Mouse (Mus musculus): ENCODE measurements around the gene Elf3. TPM values are rescaled to one million over a fixed set of nuclear protein-coding genes. Genes with fewer than 3 reads are reported as not detected.
"Not testable (repeated sequence)": the region's sequence is repeated elsewhere in the genome, so short reads cannot be mapped to it uniquely, and the experiment has no call there.

Elf3 gene
- total RNA-seq, 2 experiments from 2014 or later = 0.24 TPM; not detected in 1

GRCm38 (mm10) chr1:135240206-135240605, 18.2 kb downstream of the Elf3 start:
- DNase-seq; intact Hi-C loops (cut with DNase I): not testable (repeated sequence)

GRCm38 (mm10) chr1:135237131-135237851, 21.1 kb downstream of the Elf3 start:
- intact Hi-C loops (cut with DNase I) = no loop called here
- DNase-seq = no peak

- intact Hi-C loops (cut with DNase I) = no loop called here
- DNase-seq = no peak
Measured at GRCm38 (mm10) chr1:135234771-135235170, 23.6 kb downstream of the Elf3 start.

GRCm38 (mm10) chr1:135233961-135234360, 24.4 kb downstream of the Elf3 start:
- DNase-seq = no peak
- intact Hi-C loops (cut with DNase I) = no loop called here

GRCm38 (mm10) chr1:135231878-135232277, 26.5 kb downstream of the Elf3 start:
- DNase-seq; intact Hi-C loops (cut with DNase I): not testable (repeated sequence)

- no peak for DNase-seq
Measured at GRCm38 (mm10) chr1:135227339-135227950, 30.9 kb downstream of the Elf3 start.

GRCm38 (mm10) chr1:135224981-135225604, 33.3 kb downstream of the Elf3 start:
- no peak for DNase-seq
- intact Hi-C loops (cut with DNase I) = no loop called here

More at GRCm38 (mm10) chr1:135227339-135227950, 30.9 kb downstream of the Elf3 start:
- intact Hi-C loops (cut with DNase I) = no loop called here

GRCm38 (mm10) chr1:135224147-135224546, 34.2 kb downstream of the Elf3 start:
- intact Hi-C loops (cut with DNase I) = no loop called here

GRCm38 (mm10) chr1:135217607-135218233, 40.6 kb downstream of the Elf3 start:
- no peak for DNase-seq
- intact Hi-C loops (cut with DNase I) = no loop called here

More at GRCm38 (mm10) chr1:135224147-135224546, 34.2 kb downstream of the Elf3 start:
- no peak for DNase-seq

- intact Hi-C loops (cut with DNase I) = no loop called here
- DNase-seq = no peak
Measured at GRCm38 (mm10) chr1:135213772-135214640, 44.4 kb downstream of the Elf3 start.

GRCm38 (mm10) chr1:135210421-135210820, 47.9 kb downstream of the Elf3 start:
- intact Hi-C loops (cut with DNase I) = no loop called here

GRCm38 (mm10) chr1:135208716-135209115, 49.7 kb downstream of the Elf3 start:
- intact Hi-C loops (cut with DNase I) = no loop called here
- DNase-seq = no peak

More at GRCm38 (mm10) chr1:135210421-135210820, 47.9 kb downstream of the Elf3 start:
- DNase-seq = no peak

- intact Hi-C loops (cut with DNase I) = no loop called here
- no peak for DNase-seq
Measured at GRCm38 (mm10) chr1:135206586-135207339, 51.6 kb downstream of the Elf3 start.

GRCm38 (mm10) chr1:135205257-135205656, 53.1 kb downstream of the Elf3 start:
- intact Hi-C loops (cut with DNase I) = no loop called here
- DNase-seq = no peak

- intact Hi-C loops (cut with DNase I) = no loop called here
- no peak for DNase-seq
Measured at GRCm38 (mm10) chr1:135204196-135205126, 53.9 kb downstream of the Elf3 start.
